Mouse (Mus musculus) CH12.LX (cell line): ENCODE results near the gene Kcnma1.

ENCODE experiments used
- CHD2 ChIP-seq: IDR thresholded peaks from 2 replicates; pipeline ENCODE4 v1.6.1; 2011; ENCODE audit warnings: low read length, improper control_type of control experiment
- CTCF ChIP-seq, 2 experiments: IDR thresholded peaks in 1 of 2; conservative IDR thresholded peaks in 1 of 2; 2 replicates each; pipeline ENCODE4 v1.5.1; 2011 to 2012; ENCODE audit warnings: low read depth in 2 of 2, low read length in 2 of 2, improper control_type of control experiment in 1 of 2, inconsistent platforms in 1 of 2, mild to moderate bottlenecking in 1 of 2, moderate library complexity in 1 of 2
- MAFK ChIP-seq: IDR thresholded peaks from 2 replicates; pipeline ENCODE4 v1.6.1; 2011; ENCODE audit warnings: low read length, improper control_type of control experiment; ENCODE audit not compliant: insufficient replicate concordance
- NRF1 ChIP-seq: IDR thresholded peaks from 2 replicates; pipeline ENCODE4 v1.6.1; 2014; ENCODE audit warnings: low read depth, mild to moderate bottlenecking, inconsistent platforms, low read length, improper control_type of control experiment, moderate library complexity
- POLR2AphosphoS2 ChIP-seq: IDR thresholded peaks from 2 replicates; pipeline ENCODE4 v1.6.1; 2011; ENCODE audit warnings: low read depth, low read length, improper control_type of control experiment
- UBTF ChIP-seq: IDR thresholded peaks from 2 replicates; pipeline ENCODE4 v1.6.1; 2012; ENCODE audit warnings: low read depth, mild to moderate bottlenecking, inconsistent platforms, low read length, improper control_type of control experiment, moderate library complexity
- USF1 ChIP-seq: IDR thresholded peaks from 2 replicates; pipeline ENCODE4 v1.6.1; 2014; ENCODE audit warnings: low read depth, mild to moderate bottlenecking, inconsistent platforms, low read length, improper control_type of control experiment
- ZC3H11A ChIP-seq: IDR thresholded peaks from 2 replicates; pipeline ENCODE4 v1.6.1; 2012; ENCODE audit warnings: low read depth, mild to moderate bottlenecking, inconsistent platforms, low read length, improper control_type of control experiment

DNA sequence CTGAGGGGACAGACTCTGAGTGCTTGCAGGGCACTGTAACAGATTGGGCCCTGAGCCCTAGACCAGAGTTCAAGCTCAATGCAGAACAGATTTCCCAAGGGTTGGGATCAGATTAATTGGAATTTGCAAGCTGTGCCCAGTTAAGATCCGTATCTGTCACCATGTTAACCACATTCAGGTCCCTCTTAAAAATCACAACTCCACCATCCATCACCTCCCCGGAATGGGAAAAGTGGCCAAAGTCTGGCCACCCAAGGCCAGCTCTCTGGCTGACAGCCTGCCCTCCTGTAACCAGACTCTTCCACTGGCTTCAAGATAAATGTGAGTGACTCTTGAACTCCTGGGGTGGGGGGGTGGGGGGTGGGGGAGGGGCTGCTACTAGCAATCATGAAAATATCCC lies 70.4 kb downstream of the Kcnma1 start:
- TF ChIP-seq ZC3H11A (no peak), UBTF (no peak), CTCF (conservative IDR thresholded peaks at IDR 0.05 in 1 of 2, IDR thresholded peaks at IDR 0.05 in 1 of 2; ENCODE audit: low read depth in 2 of 2, low read length in 2 of 2) (no peak), MAFK (no peak), CHD2 (no peak), POLR2AphosphoS2 (no peak), NRF1 (no peak), USF1 (no peak)
